Mouse (Mus musculus) MN1 (cell line): ENCODE measurements at regions not wholly inside any gene's neighbourhood (a gene's known extent, or its start where the extent isn't known, plus 50 kb on each side); places are given as distances from the start of the nearest gene placed in this dataset.

ENCODE experiments used
- DNase-seq: peaks from one replicate; pipeline ENCODE4 v3.0.0-alpha.2; 2016; ENCODE audit warnings: low spot score

- DNase-seq, result no peak
These were observed 137.2 kb upstream of the Noct start for GRCm38 (mm10) chr3:51087076-51087475.

- DNase-seq, result no peak
These were observed 135.1 kb upstream of the Noct start for GRCm38 (mm10) chr3:51089036-51089669.

GRCm38 (mm10) chr3:51091478-51091877 lies 132.8 kb upstream of the Noct start:
- no peak for DNase-seq

- DNase-seq, result no peak
These were observed 131.9 kb upstream of the Noct start for GRCm38 (mm10) chr3:51092079-51093028.

- DNase-seq, result no peak
These were observed 128.3 kb upstream of the Noct start for GRCm38 (mm10) chr3:51095847-51096447.

GRCm38 (mm10) chr3:51096545-51096944 lies 127.7 kb upstream of the Noct start:
- DNase-seq, result no peak

GRCm38 (mm10) chr3:51097362-51097761 lies 126.9 kb upstream of the Noct start:
- DNase-seq, result no peak

- DNase-seq, result no peak
These were observed 124.3 kb upstream of the Noct start for GRCm38 (mm10) chr3:51099966-51100365.

GRCm38 (mm10) chr3:51108639-51109202 lies 115.5 kb upstream of the Noct start:
- no peak for DNase-seq

GRCm38 (mm10) chr3:51111241-51111640 lies 113.0 kb upstream of the Noct start:
- DNase-seq, result no peak

- DNase-seq, result no peak
These were observed 111.9 kb upstream of the Noct start for GRCm38 (mm10) chr3:51112351-51112750.

- no peak for DNase-seq
These were observed 108.3 kb upstream of the Noct start for GRCm38 (mm10) chr3:51115921-51116320.

GRCm38 (mm10) chr3:51118706-51119105 lies 105.5 kb upstream of the Noct start:
- DNase-seq, result no peak

- DNase-seq, result no peak
These were observed 103.7 kb upstream of the Noct start for GRCm38 (mm10) chr3:51120522-51120921.

GRCm38 (mm10) chr3:51121703-51122540 lies 102.3 kb upstream of the Noct start:
- peak; percentile 52 for DNase-seq

GRCm38 (mm10) chr3:51122541-51122935 lies 101.7 kb upstream of the Noct start:
- no peak for DNase-seq

GRCm38 (mm10) chr3:51127875-51128274 lies 96.4 kb upstream of the Noct start:
- no peak for DNase-seq

GRCm38 (mm10) chr3:51128491-51129155 lies 95.6 kb upstream of the Noct start:
- no peak for DNase-seq

GRCm38 (mm10) chr3:51130709-51131108 lies 93.5 kb upstream of the Noct start:
- no peak for DNase-seq

- DNase-seq, result no peak
These were observed 92.9 kb upstream of the Noct start for GRCm38 (mm10) chr3:51131341-51131740.

- no peak for DNase-seq
These were observed 91.5 kb upstream of the Noct start for GRCm38 (mm10) chr3:51132736-51133135.
